Mouse (Mus musculus) forebrain, embryonic 12.5 days (tissue): Measurements from ENCODE around the gene Ocm. TPM values are rescaled to one million over a fixed set of nuclear protein-coding genes. Genes with fewer than 3 reads are reported as not detected.

Experiments
- ATAC-seq: fragments of 200-750 bp; cut with Nextera tagmentation; 2 replicates; pipeline ENCODE4 v1.8.0; 2017; ENCODE audit warnings: moderate TSS enrichment; ENCODE audit not compliant: low FRiP score
- H3K27ac ChIP-seq: fragments of 300-500 bp; sonication (generic); 2 replicates; pipeline ENCODE4 v1.5.1; 2016; ENCODE audit warnings: mild to moderate bottlenecking
- H3K27me3 ChIP-seq: fragments of 300-500 bp; sonication (generic); 2 replicates; pipeline ENCODE4 v1.6.1; 2016; ENCODE audit warnings: mild to moderate bottlenecking
- H3K36me3 ChIP-seq: fragments of 300-500 bp; sonication (generic); replicated peaks from 2 replicates; pipeline ENCODE4 v1.6.1; 2016; ENCODE audit warnings: mild to moderate bottlenecking
- H3K4me1 ChIP-seq: fragments of 300-500 bp; sonication (generic); 2 replicates; pipeline ENCODE4 v1.6.1; 2016
- H3K4me2 ChIP-seq: fragments of 300-500 bp; sonication (generic); 2 replicates; pipeline ENCODE4 v1.6.1; 2016; ENCODE audit warnings: mild to moderate bottlenecking, moderate library complexity
- H3K4me3 ChIP-seq: fragments of 300-500 bp; sonication (generic); replicated peaks from 2 replicates; pipeline ENCODE4 v1.5.1; 2016; ENCODE audit warnings: mild to moderate bottlenecking
- H3K9ac ChIP-seq: fragments of 300-500 bp; sonication (generic); 2 replicates; pipeline ENCODE4 v1.6.1; 2016; ENCODE audit warnings: mild to moderate bottlenecking
- H3K9me3 ChIP-seq: fragments of 300-500 bp; sonication (generic); 2 replicates; pipeline ENCODE4 v1.6.1; 2016
- WGBS: fragments of 180-500 bp; shearing (Covaris S2); methylation state at CpG from one replicate; pipeline ENCODE4 v1.1.7; 2016; 5-methylcytosine and 5-hydroxymethylcytosine counted together
- polyA plus RNA-seq: library from polyadenylated mRNA; unstranded; fragments of >200 nt; fragmentation: Nextera tagmentation; extraction: Ambion mirVana; gene quantifications from 2 replicates; pipeline ENCODE4 v1.2.1, GENCODE M21; 2016

The Ocm gene
- not detected in 2 replicates for polyA plus RNA-seq

DNA sequence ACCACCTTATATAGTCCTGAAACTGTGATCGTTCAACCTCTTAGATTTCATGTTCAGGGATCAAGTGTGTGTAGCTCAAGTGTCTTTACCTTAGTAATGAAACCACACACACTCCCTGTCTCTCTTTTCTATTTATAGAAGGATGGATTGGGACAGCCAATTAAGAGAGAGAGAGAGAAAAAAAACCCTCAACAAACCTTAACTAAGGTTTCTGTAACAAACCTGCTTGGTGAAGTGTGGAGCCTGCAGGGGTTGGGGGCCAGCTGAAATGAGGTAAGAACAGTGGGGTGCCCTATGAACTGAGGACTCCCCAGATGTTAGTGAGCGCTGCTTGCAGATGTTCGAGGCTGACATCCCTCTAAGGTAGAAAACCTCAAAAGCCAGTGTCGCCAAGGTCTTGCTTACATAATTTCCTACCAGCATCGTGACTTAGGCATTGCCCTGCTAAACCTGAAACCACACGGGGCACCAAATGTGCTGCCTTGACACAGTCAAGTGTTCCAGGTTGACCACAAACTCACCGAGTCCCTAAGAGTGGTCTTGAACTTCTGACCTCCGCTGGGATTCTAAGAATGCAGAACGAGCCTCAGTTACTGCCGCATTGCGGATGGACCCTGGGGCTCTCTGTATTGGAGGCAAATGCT, at the start of gene Ocm:
Gene Ocm (minus strand): TSS at position 51 of the 644 bp plus-strand sequence.
- no peak for ATAC-seq
- Histone ChIP-seq H3K27ac (no peak within 1 kb of the TSS), H3K27me3 (0 out of 2 replicates have a peak, but pooled peaks cover 4% of the 10 kb centered on the region), H3K4me2 (no peak within 1 kb of the TSS), H3K36me3 (no peaks in the 10 kb centered on the region), H3K9me3 (no peaks in the 10 kb centered on the region), H3K4me1 (no peaks in the 10 kb centered on the region), H3K4me3 (no peak within 1 kb of the TSS), H3K9ac (no peak within 1 kb of the TSS)
- 76% methylated on average over 11 of the region's 11 CpGs for WGBS

DNA sequence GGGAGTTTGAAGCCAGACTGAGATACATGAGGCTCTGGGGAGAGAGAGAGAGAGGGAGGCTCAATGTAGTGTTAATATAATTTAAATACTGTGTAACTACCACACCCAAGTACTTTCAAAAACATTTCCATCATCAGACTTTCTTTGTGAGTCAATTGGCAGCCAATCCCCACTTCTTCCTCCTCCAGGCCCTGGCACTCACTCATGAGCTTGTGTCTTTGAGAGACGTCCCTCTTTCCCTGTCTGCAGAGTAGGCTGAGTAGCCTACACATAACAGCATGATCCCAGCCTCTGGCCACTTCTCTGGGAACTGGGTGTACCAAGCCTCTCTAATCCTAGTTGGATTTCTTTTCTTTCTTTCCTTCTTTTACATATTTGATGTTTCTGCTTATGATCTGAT, 44.8 kb upstream of the Ocm start:
- H3K4me1 ChIP-seq = no peaks in the 10 kb centered on the region
- 55% methylated on average over 1 of the region's 1 CpGs for WGBS

DNA sequence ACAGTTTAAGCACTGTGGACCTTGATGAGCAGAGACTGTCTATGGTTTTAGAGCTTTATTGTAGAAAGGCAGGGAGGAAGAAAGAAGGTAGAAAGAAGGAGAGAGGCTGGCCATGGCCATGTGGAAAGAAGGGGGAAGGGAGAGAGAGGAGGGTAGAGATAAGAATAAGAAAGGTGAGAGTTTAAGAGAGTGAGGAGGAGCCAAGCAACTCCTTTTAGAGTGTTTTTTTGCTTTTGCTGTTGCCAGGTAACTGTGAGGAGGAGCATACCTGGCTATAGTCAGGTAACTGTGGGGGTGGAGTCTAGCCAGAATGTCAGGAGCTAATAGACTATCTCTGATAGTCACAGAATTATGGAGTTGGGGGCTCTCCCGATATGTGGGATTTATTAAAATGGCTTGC, 43.6 kb upstream of the Ocm start:
- H3K9ac ChIP-seq = no peak overlapping the region
- ATAC-seq = no peak

More for the DNA sequence above, 44.8 kb upstream of the Ocm start:
- no peak overlapping the region for H3K27ac ChIP-seq
- no peaks in the 10 kb centered on the region for H3K36me3 ChIP-seq
- ATAC-seq = no peak
- H3K4me2 ChIP-seq = no peak overlapping the region
- H3K9ac ChIP-seq = no peak overlapping the region
- no peak overlapping the region for H3K4me3 ChIP-seq
- H3K27me3 ChIP-seq = no peaks in the 10 kb centered on the region
- H3K9me3 ChIP-seq = no peaks in the 10 kb centered on the region

DNA sequence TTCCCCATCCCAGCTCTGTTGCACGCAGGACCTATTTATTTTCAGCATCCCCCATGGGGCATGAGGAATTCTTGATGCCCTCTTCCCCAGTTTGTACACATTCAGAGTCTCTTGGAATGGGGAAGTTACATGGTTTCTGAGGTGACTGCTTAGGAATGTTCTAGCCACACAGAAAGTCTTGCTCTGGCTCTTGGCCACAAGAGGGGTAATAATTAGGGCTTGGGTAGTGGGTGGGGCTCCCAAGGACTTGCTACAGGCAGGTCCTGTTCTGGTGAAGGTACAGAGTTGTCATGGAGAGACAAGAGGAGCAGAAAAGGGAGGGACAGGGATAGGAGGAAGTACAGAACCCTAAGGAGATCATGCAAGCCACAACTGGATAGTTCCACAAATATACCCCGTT, 39.6 kb upstream of the Ocm start:
- 90% methylated on average over 2 of the region's 2 CpGs for whole genome bisulfite sequencing
- Histone ChIP-seq H3K9ac (no peak overlapping the region), H3K27me3 (no peaks in the 10 kb centered on the region), H3K4me1 (no peaks in the 10 kb centered on the region), H3K4me2 (no peak overlapping the region), H3K36me3 (no peaks in the 10 kb centered on the region), H3K9me3 (no peaks in the 10 kb centered on the region), H3K27ac (no peak overlapping the region), H3K4me3 (no peak overlapping the region)
- no peak for ATAC-seq

More for the DNA sequence above, 43.6 kb upstream of the Ocm start:
- Histone ChIP-seq H3K4me1 (no peaks in the 10 kb centered on the region), H3K36me3 (no peaks in the 10 kb centered on the region), H3K4me3 (no peak overlapping the region), H3K27ac (no peak overlapping the region), H3K27me3 (no peaks in the 10 kb centered on the region), H3K9me3 (no peaks in the 10 kb centered on the region), H3K4me2 (no peak overlapping the region)
- WGBS = 100% methylated on average over 1 of the region's 1 CpGs

DNA sequence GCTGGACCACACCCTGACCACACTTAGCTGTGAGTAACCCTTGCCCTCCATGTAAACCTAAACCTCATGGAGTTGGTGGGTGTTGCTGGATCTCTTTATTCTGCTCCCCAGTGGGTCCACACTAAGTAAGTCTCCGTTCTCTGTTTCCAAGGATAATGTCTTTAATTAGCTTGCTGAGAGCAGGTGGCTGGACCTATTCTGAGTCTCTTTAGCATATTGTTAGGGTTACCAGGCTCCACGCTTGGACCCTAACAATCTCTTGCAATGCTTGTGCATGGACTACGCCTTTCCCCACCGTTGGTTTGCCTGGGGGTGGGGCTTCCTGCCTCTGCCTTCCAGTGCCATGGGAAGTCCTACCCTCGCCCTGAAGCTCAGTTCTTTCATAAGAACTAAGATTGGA, 37.6 kb upstream of the Ocm start:
- Histone ChIP-seq H3K4me2 (no peak overlapping the region), H3K4me1 (no peaks in the 10 kb centered on the region), H3K27me3 (no peaks in the 10 kb centered on the region), H3K9ac (no peak overlapping the region), H3K9me3 (no peaks in the 10 kb centered on the region), H3K4me3 (no peak overlapping the region), H3K36me3 (no peaks in the 10 kb centered on the region), H3K27ac (no peak overlapping the region)
- WGBS = 60% methylated on average over 5 of the region's 5 CpGs
- ATAC-seq = no peak

DNA sequence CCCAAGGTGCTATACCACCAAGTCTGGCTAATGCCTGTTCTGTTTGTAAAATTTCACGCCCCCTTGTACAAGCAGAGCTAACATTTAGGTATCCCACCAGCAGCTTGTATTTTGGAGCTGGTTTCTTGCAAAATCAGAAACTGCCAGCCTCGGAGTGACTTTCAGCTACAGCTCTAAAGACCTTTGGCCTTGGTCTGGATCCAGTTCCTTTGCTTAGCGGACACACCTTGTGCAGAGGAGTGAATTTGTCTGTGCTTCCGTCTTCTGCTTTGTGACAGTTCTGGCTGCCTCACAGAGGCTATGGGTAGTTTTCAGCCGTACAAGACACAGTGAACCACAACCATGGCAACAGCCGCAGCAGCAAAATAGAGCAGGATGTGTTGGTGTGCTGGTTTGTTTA, 27.9 kb upstream of the Ocm start:
- H3K4me2 ChIP-seq = no peak overlapping the region
- no peaks in the 10 kb centered on the region for H3K36me3 ChIP-seq
- no peak for ATAC-seq
- H3K27me3 ChIP-seq = no peaks in the 10 kb centered on the region
- H3K4me1 ChIP-seq = no peaks in the 10 kb centered on the region
- H3K9ac ChIP-seq = no peak overlapping the region
- H3K9me3 ChIP-seq = no peaks in the 10 kb centered on the region
- WGBS = 95% methylated on average over 6 of the region's 6 CpGs
- no peak overlapping the region for H3K4me3 ChIP-seq
- H3K27ac ChIP-seq = no peak overlapping the region

DNA sequence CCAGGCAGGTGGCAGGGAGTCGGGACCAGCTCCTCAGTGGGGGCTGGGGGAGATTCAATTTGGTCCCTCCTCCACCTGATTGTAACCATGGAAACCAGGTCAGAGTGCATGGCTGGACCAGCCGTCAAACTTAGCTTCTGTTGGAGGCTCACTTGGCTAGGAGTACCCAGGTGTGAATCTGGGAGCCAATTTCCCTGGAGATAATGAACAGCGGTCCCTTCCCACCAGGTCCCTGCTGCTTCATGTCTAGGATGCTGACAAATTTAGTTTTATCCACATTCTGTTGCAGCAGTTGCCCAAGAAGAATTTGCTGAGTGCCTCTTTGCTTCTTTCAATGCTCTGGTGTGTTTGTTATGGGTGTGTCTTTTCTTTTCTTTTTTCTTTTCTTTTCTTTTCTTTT, 27.0 kb upstream of the Ocm start:
- Histone ChIP-seq H3K9me3 (no peaks in the 10 kb centered on the region), H3K4me2 (no peak overlapping the region), H3K4me3 (no peak overlapping the region), H3K27ac (no peak overlapping the region), H3K4me1 (no peaks in the 10 kb centered on the region), H3K36me3 (no peaks in the 10 kb centered on the region), H3K9ac (no peak overlapping the region), H3K27me3 (no peaks in the 10 kb centered on the region)
- WGBS = 49% methylated on average over 3 of the region's 3 CpGs
- ATAC-seq = peak; percentile 79

DNA sequence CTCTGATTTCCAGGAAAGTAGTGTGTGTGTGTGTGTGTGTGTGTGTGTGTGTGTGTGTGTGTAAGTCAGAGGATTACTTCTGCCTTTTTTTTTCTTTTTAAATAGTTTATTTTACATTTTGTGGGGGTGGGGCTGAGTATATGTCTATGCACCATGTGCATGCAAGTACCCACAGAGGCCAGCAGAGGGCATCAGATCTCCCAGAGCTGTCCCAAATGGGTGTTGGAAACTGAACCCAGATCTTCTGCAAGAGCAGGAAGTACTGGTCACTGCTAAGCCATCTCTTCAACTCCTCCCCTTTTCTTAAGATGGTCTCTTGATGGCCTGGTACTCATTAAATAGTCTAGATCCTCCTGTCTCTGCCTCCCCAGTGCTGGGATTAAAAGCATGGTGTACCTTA, 24.8 kb upstream of the Ocm start:
- Histone ChIP-seq H3K36me3 (no peaks in the 10 kb centered on the region), H3K27ac (no peak overlapping the region), H3K4me3 (no peak overlapping the region), H3K27me3 (no peaks in the 10 kb centered on the region), H3K4me1 (no peaks in the 10 kb centered on the region), H3K9ac (no peak overlapping the region), H3K9me3 (no peaks in the 10 kb centered on the region), H3K4me2 (no peak overlapping the region)
- ATAC-seq = no peak

DNA sequence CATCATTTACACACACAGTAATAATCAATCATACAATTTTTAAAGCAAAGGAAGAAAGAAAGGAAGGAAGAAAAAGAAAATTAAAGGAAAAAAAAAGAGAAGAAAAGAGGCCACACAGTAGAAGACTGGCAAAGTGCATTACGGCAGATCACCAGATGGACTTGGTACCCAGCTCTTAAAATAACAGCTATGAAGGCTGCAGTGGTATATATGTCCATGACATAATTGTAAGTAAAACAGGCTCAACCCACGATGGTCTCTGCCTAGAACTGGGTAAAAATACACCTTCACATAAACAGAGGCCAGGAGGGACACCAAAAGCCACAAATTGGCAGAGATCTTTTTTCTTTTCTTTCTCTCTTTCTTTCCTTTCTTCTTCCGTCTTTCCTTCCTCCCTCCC, 23.4 kb upstream of the Ocm start:
- Histone ChIP-seq H3K9me3 (no peaks in the 10 kb centered on the region), H3K4me1 (no peaks in the 10 kb centered on the region), H3K27ac (no peak overlapping the region), H3K4me3 (no peak overlapping the region), H3K4me2 (no peak overlapping the region), H3K36me3 (no peaks in the 10 kb centered on the region), H3K9ac (no peak overlapping the region), H3K27me3 (no peaks in the 10 kb centered on the region)
- no peak for ATAC-seq
- 76% methylated on average over 3 of the region's 3 CpGs for WGBS

DNA sequence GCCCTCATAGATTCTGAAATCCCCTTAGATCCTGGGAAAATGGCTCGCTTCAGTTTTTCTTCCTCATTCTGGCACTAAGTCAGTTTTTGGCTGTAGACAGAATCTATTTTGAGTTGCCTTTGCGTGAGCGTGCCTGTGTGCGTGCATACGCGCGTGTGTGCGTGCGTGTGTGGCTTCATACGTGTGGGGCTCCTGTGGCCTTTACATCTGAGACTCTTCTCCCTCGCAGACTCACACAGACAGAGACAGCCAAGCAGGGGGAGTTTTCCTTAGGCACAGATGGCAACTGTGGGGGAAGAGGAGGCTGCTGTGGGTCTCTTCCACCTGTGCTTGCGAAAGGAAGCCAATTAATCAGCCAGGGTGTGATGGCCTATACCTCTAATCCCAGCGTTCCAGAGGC, 20.9 kb upstream of the Ocm start:
- Histone ChIP-seq H3K4me1 (no peaks in the 10 kb centered on the region), H3K9ac (no peak overlapping the region), H3K9me3 (no peaks in the 10 kb centered on the region), H3K4me2 (no peak overlapping the region), H3K27ac (0 out of 2 replicates have a peak overlapping the region, but pooled peaks have one; percentile 33), H3K4me3 (no peak overlapping the region), H3K36me3 (no peaks in the 10 kb centered on the region), H3K27me3 (no peaks in the 10 kb centered on the region)
- WGBS = 71% methylated on average over 13 of the region's 13 CpGs
- ATAC-seq = no peak

DNA sequence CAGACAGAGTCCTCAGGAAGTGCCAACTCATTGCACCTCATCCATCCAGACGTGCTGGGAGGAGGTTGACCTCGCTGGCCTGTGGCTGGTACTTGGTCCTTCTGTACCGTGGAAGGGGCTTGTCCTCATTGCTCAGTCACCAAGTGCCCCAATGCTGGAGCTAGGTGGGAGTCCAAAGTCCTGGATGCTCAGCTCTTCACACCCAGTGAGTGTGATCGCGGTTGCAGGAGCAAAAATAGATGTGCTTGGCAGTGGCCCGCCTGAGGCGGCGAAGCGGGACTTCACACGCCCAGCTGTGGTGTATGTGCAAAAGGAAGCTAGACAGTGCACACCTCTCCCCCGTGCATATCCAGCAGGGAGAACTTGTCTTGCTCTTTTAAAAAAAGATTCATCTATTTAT, 16.7 kb upstream of the Ocm start:
- Histone ChIP-seq H3K4me3 (no peak overlapping the region), H3K4me2 (no peak overlapping the region), H3K27me3 (no peaks in the 10 kb centered on the region), H3K36me3 (no peaks in the 10 kb centered on the region), H3K9ac (no peak overlapping the region), H3K4me1 (no peaks in the 10 kb centered on the region), H3K27ac (no peak overlapping the region), H3K9me3 (no peaks in the 10 kb centered on the region)
- WGBS = 91% methylated on average over 11 of the region's 11 CpGs
- no peak for ATAC-seq

DNA sequence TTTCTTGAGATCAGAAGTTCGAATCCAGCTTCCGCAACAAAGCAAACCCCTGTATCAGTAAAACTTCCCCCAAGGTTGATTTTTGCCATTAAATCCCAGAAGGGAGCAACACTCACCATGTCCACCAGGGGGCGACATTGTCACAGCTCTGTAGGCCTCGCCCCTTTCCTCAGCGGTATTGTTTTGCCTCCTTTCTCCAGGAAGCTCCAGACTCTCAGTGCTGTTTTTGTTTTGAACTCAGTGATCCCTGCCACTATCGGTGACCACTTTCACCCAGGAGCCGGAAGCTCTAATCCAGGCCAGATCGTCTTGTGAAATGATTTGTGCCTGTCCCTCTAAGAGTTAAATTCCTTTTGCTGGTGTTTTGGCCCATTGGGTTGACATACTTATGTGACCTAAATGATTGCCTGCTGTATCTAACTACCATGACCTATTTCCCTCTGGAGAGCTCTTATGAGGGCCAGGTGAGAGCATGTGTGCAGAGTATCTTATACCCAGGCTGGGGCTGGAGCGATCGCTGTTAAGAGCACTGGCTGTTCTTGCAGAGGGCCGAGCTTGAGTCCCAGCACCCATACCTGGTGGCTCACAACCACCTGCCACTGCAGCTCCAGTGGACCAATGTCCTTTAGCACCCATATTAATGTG, 14.4 kb upstream of the Ocm start:
- no peak overlapping the region for H3K4me2 ChIP-seq
- ATAC-seq = no peak
- H3K36me3 ChIP-seq = no peaks in the 10 kb centered on the region
- H3K27ac ChIP-seq = no peak overlapping the region
- H3K4me3 ChIP-seq = no peak overlapping the region
- no peak overlapping the region for H3K9ac ChIP-seq
- 44% methylated on average over 11 of the region's 11 CpGs for WGBS
- H3K27me3 ChIP-seq = no peaks in the 10 kb centered on the region
- no peaks in the 10 kb centered on the region for H3K4me1 ChIP-seq
- no peaks in the 10 kb centered on the region for H3K9me3 ChIP-seq

DNA sequence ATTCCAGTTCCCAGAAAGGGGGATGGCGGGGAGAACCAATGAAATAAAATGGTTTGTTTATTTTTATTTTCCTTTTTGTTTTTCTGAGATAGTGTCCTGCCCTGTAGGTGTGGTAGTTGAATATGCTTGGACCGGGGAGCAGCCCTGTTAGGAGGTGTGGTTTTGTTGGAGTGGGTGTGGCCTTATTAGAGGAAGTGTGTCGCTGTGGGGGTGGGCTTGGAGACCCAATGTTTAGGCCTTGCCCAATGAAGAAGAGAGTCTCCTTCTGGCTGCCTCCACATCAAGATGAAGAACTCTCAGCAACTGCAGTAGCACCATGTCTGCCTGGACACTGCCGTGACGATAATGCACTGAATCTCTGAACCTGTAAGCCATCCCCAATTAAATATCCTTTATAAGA, 13.4 kb upstream of the Ocm start:
- H3K9me3 ChIP-seq = no peaks in the 10 kb centered on the region
- no peak overlapping the region for H3K4me2 ChIP-seq
- H3K36me3 ChIP-seq = no peaks in the 10 kb centered on the region
- H3K4me1 ChIP-seq = no peaks in the 10 kb centered on the region
- H3K27me3 ChIP-seq = no peaks in the 10 kb centered on the region
- no peak for ATAC-seq
- no peak overlapping the region for H3K4me3 ChIP-seq
- H3K27ac ChIP-seq = no peak overlapping the region
- WGBS = 93% methylated on average over 5 of the region's 5 CpGs
- H3K9ac ChIP-seq = no peak overlapping the region
